Mouse (Mus musculus) lung, embryonic 15.5 days (tissue): Measurements from ENCODE around the gene Foxd4. TPM values are rescaled to one million over a fixed set of nuclear protein-coding genes. Genes with fewer than 3 reads are reported as not detected.
A peak's percentile ranks its signal among the peaks of the same experiment; 100 is the strongest.

Source experiments
- ATAC-seq: fragments of 200-750 bp; cut with Nextera tagmentation; 2 replicates; pipeline ENCODE4 v1.8.0; 2017; ENCODE audit warnings: moderate number of reproducible peaks, borderline replicate concordance; ENCODE audit not compliant: low FRiP score, low TSS enrichment; ENCODE audit errors: extremely low read depth
- H3K27ac ChIP-seq: fragments of 300-500 bp; sonication (generic); 2 replicates; pipeline ENCODE4 v1.5.1; 2015; ENCODE audit warnings: moderate library complexity, mild to moderate bottlenecking, inconsistent platforms
- H3K27me3 ChIP-seq: fragments of 300-500 bp; sonication (generic); 2 replicates; pipeline ENCODE4 v1.6.1; 2015; ENCODE audit warnings: inconsistent platforms
- H3K36me3 ChIP-seq: fragments of 300-500 bp; sonication (generic); 2 replicates; pipeline ENCODE4 v1.6.1; 2015; ENCODE audit warnings: inconsistent platforms
- H3K4me1 ChIP-seq: fragments of 300-500 bp; sonication (generic); 2 replicates; pipeline ENCODE4 v1.6.1; 2015; ENCODE audit warnings: inconsistent platforms
- H3K4me2 ChIP-seq: fragments of 300-500 bp; sonication (generic); 2 replicates; pipeline ENCODE4 v1.6.1; 2015; ENCODE audit warnings: inconsistent platforms, mild to moderate bottlenecking, moderate library complexity
- H3K4me3 ChIP-seq: fragments of 300-500 bp; sonication (generic); 2 replicates; pipeline ENCODE4 v1.5.1; 2015; ENCODE audit warnings: mild to moderate bottlenecking, inconsistent platforms
- H3K9ac ChIP-seq: fragments of 300-500 bp; sonication (generic); 2 replicates; pipeline ENCODE4 v1.6.1; 2015; ENCODE audit warnings: inconsistent platforms
- H3K9me3 ChIP-seq: fragments of 300-500 bp; sonication (generic); 2 replicates; pipeline ENCODE4 v1.6.1; 2016; ENCODE audit warnings: inconsistent platforms
- WGBS: fragments of 180-500 bp; shearing (Covaris S2); methylation state at CpG from one replicate; pipeline ENCODE4 v1.1.7; 2015; 5-methylcytosine and 5-hydroxymethylcytosine counted together
- polyA plus RNA-seq: library from polyadenylated mRNA; unstranded; fragments of >200 nt; fragmentation: Nextera tagmentation; extraction: Ambion mirVana; gene quantifications from 2 replicates; pipeline ENCODE4 v1.2.1, GENCODE M21; 2015

Foxd4 gene
- polyA plus RNA-seq = not detected in 2 replicates

DNA sequence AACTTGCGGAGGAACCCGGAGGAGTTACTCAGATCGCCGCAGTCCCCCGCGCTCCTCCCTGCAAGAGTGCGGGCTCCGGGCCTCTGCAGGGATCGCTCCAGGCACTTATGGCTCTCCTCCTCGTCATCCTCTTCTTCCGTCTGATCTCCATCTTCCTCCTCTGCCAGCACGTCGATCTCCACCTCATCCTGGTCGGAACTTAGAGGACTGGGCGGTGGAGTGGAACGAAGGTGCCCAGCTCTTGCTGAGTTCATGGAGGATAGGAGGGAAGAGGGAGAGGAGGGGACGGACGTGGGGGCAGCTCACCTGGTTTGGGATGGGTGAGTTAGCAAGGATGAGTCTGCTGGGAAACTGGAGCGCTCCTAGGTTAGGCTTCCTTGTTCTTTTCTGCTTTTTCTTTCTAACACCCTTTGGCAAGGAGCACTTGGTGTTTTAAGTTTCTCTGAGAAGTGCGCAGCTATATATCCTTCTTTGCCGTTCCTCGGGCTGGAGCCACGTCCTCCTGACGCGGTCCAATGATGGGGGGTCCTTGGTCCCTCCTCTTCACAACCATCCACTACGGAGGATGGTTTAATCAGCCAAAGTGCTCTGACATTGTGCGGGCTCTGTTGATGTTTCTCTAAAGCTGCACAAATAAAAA, at the start of gene Foxd4:
Gene Foxd4, minus strand, starts transcription at position 617 of the 640 bp plus-strand sequence.
- peaks cover 27% of the 10 kb centered on the region for H3K4me1 ChIP-seq
- no peak for ATAC-seq
- peak within 1 kb of the TSS; percentile 36 for H3K4me3 ChIP-seq
- H3K27ac ChIP-seq = no peak within 1 kb of the TSS
- H3K9me3 ChIP-seq = no peaks in the 10 kb centered on the region
- H3K36me3 ChIP-seq = no peaks in the 10 kb centered on the region
- peaks cover 91% of the 10 kb centered on the region for H3K27me3 ChIP-seq
- 2% methylated on average over 27 of the region's 27 CpGs for WGBS
- H3K9ac ChIP-seq = no peak within 1 kb of the TSS
- peak within 1 kb of the TSS; percentile 64 for H3K4me2 ChIP-seq

GRCm38 (mm10) chr19:24945521-24946262, 44.7 kb upstream of the Foxd4 start:
- no peaks in the 10 kb centered on the region for H3K36me3 ChIP-seq
- H3K4me3 ChIP-seq = no peak overlapping the region
- no peaks in the 10 kb centered on the region for H3K4me1 ChIP-seq
- H3K4me2 ChIP-seq = no peak overlapping the region
- H3K27ac ChIP-seq = no peak overlapping the region
- no peaks in the 10 kb centered on the region for H3K9me3 ChIP-seq
- H3K9ac ChIP-seq = no peak overlapping the region
- no peaks in the 10 kb centered on the region for H3K27me3 ChIP-seq
- ATAC-seq = no peak

GRCm38 (mm10) chr19:24937084-24937483, 36.1 kb upstream of the Foxd4 start:
- whole genome bisulfite sequencing = 65% methylated on average over 1 of the region's 1 CpGs
- Histone ChIP-seq H3K9ac (no peak overlapping the region), H3K4me2 (no peak overlapping the region), H3K9me3 (no peaks in the 10 kb centered on the region), H3K36me3 (peaks cover 3% of the 10 kb centered on the region), H3K4me3 (no peak overlapping the region), H3K27me3 (no peaks in the 10 kb centered on the region), H3K4me1 (no peaks in the 10 kb centered on the region), H3K27ac (no peak overlapping the region)
- no peak for ATAC-seq

DNA sequence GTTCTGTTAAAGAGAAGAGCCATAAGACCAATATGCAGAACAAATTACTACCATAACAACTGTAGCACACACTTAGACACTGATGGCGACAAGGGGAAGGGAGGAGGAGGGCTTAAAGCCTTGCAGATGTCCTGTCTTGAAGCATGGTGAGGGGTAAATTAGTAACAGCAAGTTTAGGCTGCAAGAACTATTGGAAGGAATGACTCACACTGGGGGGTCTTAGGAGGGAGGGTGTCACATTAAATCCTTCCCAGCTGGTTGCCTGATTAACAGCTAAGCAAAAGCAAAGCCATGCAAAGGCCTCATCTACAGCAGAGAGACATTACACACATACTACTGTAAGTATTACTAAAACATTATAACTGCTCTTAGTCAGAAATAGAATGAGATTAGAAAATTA, 28.0 kb upstream of the Foxd4 start:
- H3K4me2 ChIP-seq = no peak overlapping the region
- no peak for ATAC-seq
- H3K4me3 ChIP-seq = no peak overlapping the region

DNA sequence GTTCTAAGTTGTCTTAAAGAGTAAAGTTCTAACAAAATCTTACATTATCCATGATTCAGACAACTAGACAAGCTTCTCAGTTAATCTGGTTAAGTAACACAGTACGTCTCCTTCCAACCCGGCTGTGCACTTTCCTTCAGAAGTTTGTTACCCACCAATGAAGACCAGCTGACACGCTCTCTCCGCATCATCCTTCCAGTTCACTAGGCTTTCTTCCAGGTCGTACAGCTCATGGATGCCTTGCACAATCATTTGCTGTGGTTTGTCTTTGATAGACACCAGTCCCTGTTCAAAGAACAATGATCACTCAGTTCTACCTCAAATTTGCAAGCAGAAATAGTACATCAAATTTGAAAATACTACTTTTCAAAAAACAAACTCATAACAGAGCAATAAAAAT, 19.9 kb upstream of the Foxd4 start:
- Histone ChIP-seq H3K9me3 (no peaks in the 10 kb centered on the region), H3K4me2 (no peak overlapping the region), H3K27me3 (no peaks in the 10 kb centered on the region), H3K36me3 (peaks cover 6% of the 10 kb centered on the region), H3K4me3 (no peak overlapping the region), H3K4me1 (no peaks in the 10 kb centered on the region), H3K27ac (no peak overlapping the region), H3K9ac (no peak overlapping the region)
- 92% methylated on average over 5 of the region's 5 CpGs for WGBS
- ATAC-seq = no peak

More for the DNA sequence above, 28.0 kb upstream of the Foxd4 start:
- H3K27ac ChIP-seq = no peak overlapping the region
- H3K4me1 ChIP-seq = no peaks in the 10 kb centered on the region
- H3K27me3 ChIP-seq = no peaks in the 10 kb centered on the region
- H3K9me3 ChIP-seq = no peaks in the 10 kb centered on the region
- 76% methylated on average over 1 of the region's 1 CpGs for WGBS
- H3K9ac ChIP-seq = no peak overlapping the region
- no peaks in the 10 kb centered on the region; the same call in 1 of the 2 replicates for H3K36me3 ChIP-seq

- H3K4me3 ChIP-seq = no peak overlapping the region
- H3K36me3 ChIP-seq = no peaks in the 10 kb centered on the region
- H3K27me3 ChIP-seq = peaks cover 20% of the 10 kb centered on the region
- H3K27ac ChIP-seq = no peak overlapping the region
- 86% methylated on average over 3 of the region's 3 CpGs for WGBS
- no peak for ATAC-seq
- H3K4me2 ChIP-seq = no peak overlapping the region
- H3K9me3 ChIP-seq = no peaks in the 10 kb centered on the region
- no peaks in the 10 kb centered on the region for H3K4me1 ChIP-seq
- no peak overlapping the region for H3K9ac ChIP-seq
These were observed 7.6 kb upstream of the Foxd4 start for GRCm38 (mm10) chr19:24908385-24909155.

DNA sequence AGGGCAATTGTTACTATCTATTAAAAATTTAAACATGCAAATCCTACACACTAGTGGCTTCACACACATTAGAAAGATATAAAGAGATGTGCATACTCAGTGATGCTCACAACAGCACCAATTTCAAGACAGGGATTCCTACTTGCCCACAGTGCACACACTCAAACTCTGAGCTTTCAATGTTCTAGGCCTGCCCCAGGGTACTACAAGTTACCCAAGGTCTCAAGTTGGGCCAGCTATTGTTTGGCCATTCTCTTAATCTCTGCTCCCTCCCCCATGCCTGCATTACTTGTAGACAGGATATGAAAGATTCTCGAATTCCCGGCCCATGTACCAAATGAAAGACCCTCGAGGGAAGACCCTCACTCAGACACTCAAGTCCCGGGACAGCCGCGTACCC, 6.7 kb upstream of the Foxd4 start:
- Histone ChIP-seq H3K9me3 (no peaks in the 10 kb centered on the region), H3K36me3 (no peaks in the 10 kb centered on the region), H3K4me2 (no peak overlapping the region), H3K27me3 (peaks cover 28% of the 10 kb centered on the region), H3K27ac (no peak overlapping the region), H3K9ac (no peak overlapping the region), H3K4me1 (no peaks in the 10 kb centered on the region), H3K4me3 (no peak overlapping the region)
- ATAC-seq = no peak
- 86% methylated on average over 6 of the region's 6 CpGs for WGBS

- H3K27me3 ChIP-seq = peaks cover 73% of the 10 kb centered on the region
- no peaks in the 10 kb centered on the region for H3K9me3 ChIP-seq
- no peak overlapping the region for H3K9ac ChIP-seq
- 52% methylated on average over 2 of the region's 2 CpGs for whole genome bisulfite sequencing
- peaks cover 19% of the 10 kb centered on the region for H3K4me1 ChIP-seq
- H3K36me3 ChIP-seq = no peaks in the 10 kb centered on the region
- ATAC-seq = no peak
- no peak overlapping the region for H3K4me2 ChIP-seq
- no peak overlapping the region for H3K27ac ChIP-seq
- H3K4me3 ChIP-seq = no peak overlapping the region
These were observed 1.8 kb upstream of the Foxd4 start for GRCm38 (mm10) chr19:24902821-24903220.

- 3% methylated on average over 2 of the region's 2 CpGs for WGBS
- Histone ChIP-seq H3K9ac (no peak overlapping the region), H3K27ac (no peak overlapping the region), H3K27me3 (peaks cover 79% of the 10 kb centered on the region), H3K36me3 (no peaks in the 10 kb centered on the region), H3K9me3 (no peaks in the 10 kb centered on the region), H3K4me2 (no peak overlapping the region), H3K4me3 (no peak overlapping the region), H3K4me1 (peaks cover 23% of the 10 kb centered on the region)
- ATAC-seq = no peak
These were observed 1.3 kb upstream of the Foxd4 start for GRCm38 (mm10) chr19:24902256-24902655.

DNA sequence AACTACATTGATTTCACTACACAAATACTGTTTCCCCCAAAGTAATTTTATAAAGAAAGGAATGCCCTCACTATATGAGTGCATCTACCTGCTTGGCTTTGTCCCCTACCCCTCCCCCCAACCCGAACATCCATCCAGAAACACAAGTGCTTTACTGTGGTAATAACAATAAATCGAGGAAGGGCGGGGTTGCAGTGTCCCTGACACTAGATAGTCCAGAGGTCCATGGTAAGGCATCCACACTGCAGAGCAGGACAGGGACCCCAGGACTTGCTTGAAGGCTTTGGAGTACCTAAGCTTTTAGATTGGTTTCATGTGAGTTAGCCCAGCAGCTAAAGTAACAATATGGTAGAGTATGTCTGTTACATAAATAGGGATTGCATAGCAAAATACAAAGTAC, 669 bp upstream of the Foxd4 start:
- Histone ChIP-seq H3K4me3 (no peak overlapping the region), H3K4me1 (peaks cover 27% of the 10 kb centered on the region), H3K4me2 (no peak overlapping the region), H3K27me3 (peaks cover 85% of the 10 kb centered on the region), H3K9me3 (no peaks in the 10 kb centered on the region), H3K36me3 (no peaks in the 10 kb centered on the region), H3K27ac (no peak overlapping the region), H3K9ac (no peak overlapping the region)
- no peak for ATAC-seq
- WGBS = 15% methylated on average over 3 of the region's 3 CpGs

DNA sequence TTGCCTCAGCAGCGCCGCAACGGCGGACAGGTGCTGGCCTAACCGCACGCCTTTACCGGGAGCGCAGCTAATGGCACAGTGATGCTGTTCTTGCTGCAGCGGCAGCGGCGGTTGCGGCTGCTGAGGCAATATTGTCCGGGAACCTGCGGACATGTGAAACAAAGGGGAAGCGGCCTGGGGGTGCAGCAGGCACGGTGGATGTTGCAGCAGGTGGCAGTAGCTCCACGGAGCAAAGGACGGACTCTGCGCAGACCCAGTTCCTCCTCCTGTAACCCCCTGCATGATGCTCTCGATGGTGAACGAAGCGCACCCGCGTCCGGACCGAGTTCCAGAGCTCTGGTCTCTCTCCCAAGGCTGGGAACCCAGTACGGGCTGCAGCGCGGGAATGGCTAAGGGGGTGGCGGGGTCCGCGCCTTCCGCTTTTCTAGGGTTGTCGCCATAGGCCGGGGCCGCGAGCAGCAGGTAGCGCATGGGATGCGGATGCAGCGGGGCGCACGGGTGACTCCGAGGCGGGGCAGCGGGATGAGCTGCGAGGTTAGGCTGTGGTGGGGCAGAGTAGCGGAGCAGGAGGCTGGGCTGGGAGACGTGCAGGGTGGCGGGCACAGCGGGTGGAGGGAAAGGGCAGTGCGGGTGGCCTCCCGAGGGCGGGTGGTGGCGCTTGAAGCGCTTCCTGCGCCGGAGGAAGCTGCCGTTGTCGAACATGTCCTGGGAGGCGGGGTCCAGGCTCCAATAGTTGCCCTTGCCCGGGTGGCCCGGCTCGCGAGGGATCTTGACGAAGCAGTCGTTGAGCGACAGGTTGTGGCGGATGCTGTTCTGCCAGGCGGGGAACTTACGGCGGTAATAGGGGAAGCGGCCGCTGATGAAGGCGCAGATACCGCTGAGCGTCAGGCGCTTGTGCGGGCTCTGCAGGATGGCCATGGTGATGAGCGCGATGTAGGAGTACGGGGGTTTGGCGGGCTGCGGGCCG, 1.1 kb downstream of the Foxd4 start:
- peak overlapping the region; percentile 64 for H3K4me2 ChIP-seq
- no peak overlapping the region for H3K9ac ChIP-seq
- H3K9me3 ChIP-seq = no peaks in the 10 kb centered on the region
- peaks cover 91% of the 10 kb centered on the region for H3K27me3 ChIP-seq
- no peaks in the 10 kb centered on the region for H3K36me3 ChIP-seq
- no peak overlapping the region for H3K27ac ChIP-seq
- peak; percentile 46 for ATAC-seq
- under 1% methylated on average over 84 of the region's 84 CpGs for WGBS
- peaks cover 27% of the 10 kb centered on the region for H3K4me1 ChIP-seq
- peak overlapping the region; percentile 36 for H3K4me3 ChIP-seq
